Mouse (Mus musculus): ENCODE measurements at regions not wholly inside any gene's neighbourhood (a gene's known extent, or its start where the extent isn't known, plus 50 kb on each side); places are given as distances from the start of the nearest gene placed in this dataset.

DNA sequence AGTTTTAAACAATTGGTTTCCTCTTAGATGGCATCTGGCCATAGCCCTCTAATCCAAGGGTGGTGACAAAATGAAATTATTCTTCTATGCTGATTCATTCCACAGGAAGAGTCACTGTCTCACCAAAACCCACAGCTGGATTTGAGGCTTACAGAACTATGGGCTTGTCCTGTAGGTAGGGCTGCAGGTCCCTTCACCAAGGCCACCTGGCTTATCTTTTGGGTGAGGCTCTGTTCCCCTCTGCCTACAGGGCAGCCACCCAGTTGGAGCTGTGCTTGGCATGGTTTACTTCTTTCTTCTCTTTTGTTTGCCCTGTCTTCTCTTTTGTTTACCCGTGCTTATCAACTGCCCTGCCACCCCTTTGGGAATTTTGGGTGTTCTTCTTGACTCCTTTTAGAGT is 113.0 kb downstream of the Tent5c start:
- TF ChIP-seq CTCF (IDR thresholded peaks at IDR 0.05; ENCODE audit: low read depth, low read length) = no peak
- no peak for TF ChIP-seq TAL1 (conservative IDR thresholded peaks at IDR 0.05; ENCODE audit: low read depth, low read length)
- TF ChIP-seq GATA1 (IDR thresholded peaks at IDR 0.05; ENCODE audit: borderline replicate concordance, low read length) = no peak
- no peak for TF ChIP-seq POLR2AphosphoS5 (IDR thresholded peaks at IDR 0.05; ENCODE audit: insufficient replicate concordance, low read depth, low read length)
